Mouse (Mus musculus) myocyte (in vitro differentiated cells): ENCODE measurements around the gene Gm45844.
"Not testable (repeated sequence)": the region's sequence is repeated elsewhere in the genome, so short reads cannot be mapped to it uniquely, and the experiment has no call there.

Experiments
- E2F4 ChIP-seq: IDR thresholded peaks from one replicate; pipeline ENCODE4 v1.6.1; 2011; ENCODE audit warnings: mild to moderate bottlenecking, control low read depth, moderate library complexity; ENCODE audit not compliant: insufficient read depth
- MAX ChIP-seq: IDR thresholded peaks from one replicate; pipeline ENCODE4 v1.6.1; 2011; ENCODE audit warnings: low read depth, mild to moderate bottlenecking, control low read depth
- MYOD1 ChIP-seq, 3 experiments: IDR thresholded peaks; one replicate each; pipeline ENCODE4 v1.6.1; 2011; ENCODE audit warnings: control low read depth in 2 of 3, low read depth in 2 of 3, mild to moderate bottlenecking in 2 of 3, moderate library complexity in 1 of 3; ENCODE audit not compliant: insufficient read length in 2 of 3, control insufficient read depth in 1 of 3
- MYOG ChIP-seq, 3 experiments: IDR thresholded peaks; one replicate each; pipeline ENCODE4 v1.6.1; 2011; ENCODE audit warnings: control low read depth in 2 of 3, low read depth in 2 of 3, mild to moderate bottlenecking in 2 of 3; ENCODE audit not compliant: insufficient read length in 2 of 3, control insufficient read depth in 1 of 3, insufficient read depth in 1 of 3
- POLR2A ChIP-seq: IDR thresholded peaks from one replicate; pipeline ENCODE4 v1.6.1; 2011; ENCODE audit warnings: low read depth, mild to moderate bottlenecking, control low read depth, moderate library complexity; ENCODE audit not compliant: insufficient read length
- POLR2AphosphoS2 ChIP-seq: IDR thresholded peaks from one replicate; pipeline ENCODE4 v1.6.1; 2011; ENCODE audit warnings: low read depth, control low read depth; ENCODE audit not compliant: insufficient read length
- TCF12 ChIP-seq: IDR thresholded peaks from one replicate; pipeline ENCODE4 v1.6.1; 2011; ENCODE audit warnings: mild to moderate bottlenecking, control low read depth; ENCODE audit not compliant: poor library complexity, insufficient read depth, severe bottlenecking
- USF1 ChIP-seq: IDR thresholded peaks from one replicate; pipeline ENCODE4 v1.6.1; 2011; ENCODE audit warnings: low read depth, mild to moderate bottlenecking, control low read depth, moderate library complexity

- not testable (repeated sequence) for TF ChIP-seq MYOD1 (IDR thresholded peaks at IDR 0.05; ENCODE audit: control insufficient read depth in 1 of 3, insufficient read length in 2 of 3, low read depth in 2 of 3); TCF12; MYOG (IDR thresholded peaks at IDR 0.05; ENCODE audit: control insufficient read depth in 1 of 3, insufficient read depth in 1 of 3, insufficient read length in 2 of 3, low read depth in 2 of 3); POLR2AphosphoS2; POLR2A; E2F4; USF1; MAX
These were observed 68.6 kb downstream of the Gm45844 start, which contains the start of gene Zfp772 for GRCm38 (mm10) chr7:7209313-7210151.
